Mouse (Mus musculus) thymus, postnatal 14 days (tissue): ENCODE results near the gene Cfap61.
A peak's percentile ranks its signal among the peaks of the same experiment; 100 is the strongest.

ENCODE experiments used
- DNase-seq: peaks from one replicate; pipeline ENCODE4 v3.0.0; 2021

The Cfap61 gene

DNA sequence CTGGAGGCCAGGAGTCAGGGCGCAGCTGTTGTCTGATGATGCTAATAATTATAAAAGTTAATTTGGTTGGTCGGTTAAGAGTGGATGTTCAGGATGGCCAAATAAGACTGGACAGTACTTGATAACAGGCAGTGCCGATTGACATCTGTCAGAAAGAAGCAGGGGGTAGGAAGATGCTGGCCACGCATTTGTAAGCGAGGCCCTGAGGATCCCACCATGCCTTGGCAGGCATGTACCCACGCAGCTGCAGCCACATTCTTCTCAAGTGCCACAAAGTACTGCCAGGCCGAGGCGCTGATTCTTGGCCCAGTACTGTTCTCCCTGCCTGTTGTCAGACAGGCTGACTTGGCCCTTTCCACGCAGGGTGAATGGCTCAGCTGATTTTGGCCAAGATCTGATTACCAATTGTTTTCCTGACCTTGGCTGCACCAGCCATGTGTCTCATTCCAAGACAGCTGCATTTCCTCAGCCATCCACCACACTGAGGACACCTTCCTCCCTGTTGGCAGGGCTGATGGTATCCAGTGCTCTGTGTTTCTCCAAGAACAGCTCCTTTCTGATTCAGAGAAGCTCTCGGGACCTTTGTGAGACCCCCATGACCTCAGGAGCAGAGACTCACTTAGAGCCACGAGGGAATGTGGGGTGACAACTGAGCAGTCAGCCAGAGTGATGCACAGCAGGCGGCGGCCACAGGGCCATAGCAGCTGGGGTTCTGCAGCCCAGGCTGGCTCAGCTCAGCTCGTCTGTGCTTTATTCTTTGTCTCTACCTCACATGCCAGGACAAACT is 233.6 kb downstream of the Cfap61 start:
- no peak for DNase-seq

DNA sequence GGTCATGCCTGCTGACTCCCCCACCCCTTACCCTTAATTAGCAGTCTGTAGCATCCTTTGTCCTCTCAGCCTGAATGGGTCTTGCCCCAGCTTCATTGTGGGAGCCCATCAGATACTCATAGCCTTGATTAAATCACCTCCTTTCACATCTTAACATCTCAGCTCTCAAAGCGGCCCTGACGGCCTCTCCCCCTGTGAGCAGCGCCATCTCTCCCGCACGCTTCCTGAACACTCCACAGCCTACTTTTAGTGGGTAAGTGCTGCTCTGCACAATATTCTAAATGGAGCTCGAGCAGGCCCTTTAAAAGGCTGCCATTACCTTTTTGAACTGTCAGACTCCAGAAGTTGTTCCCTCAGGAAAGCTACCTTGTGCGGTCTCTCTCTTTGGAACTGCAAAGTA is 234.9 kb downstream of the Cfap61 start:
- no peak for DNase-seq

DNA sequence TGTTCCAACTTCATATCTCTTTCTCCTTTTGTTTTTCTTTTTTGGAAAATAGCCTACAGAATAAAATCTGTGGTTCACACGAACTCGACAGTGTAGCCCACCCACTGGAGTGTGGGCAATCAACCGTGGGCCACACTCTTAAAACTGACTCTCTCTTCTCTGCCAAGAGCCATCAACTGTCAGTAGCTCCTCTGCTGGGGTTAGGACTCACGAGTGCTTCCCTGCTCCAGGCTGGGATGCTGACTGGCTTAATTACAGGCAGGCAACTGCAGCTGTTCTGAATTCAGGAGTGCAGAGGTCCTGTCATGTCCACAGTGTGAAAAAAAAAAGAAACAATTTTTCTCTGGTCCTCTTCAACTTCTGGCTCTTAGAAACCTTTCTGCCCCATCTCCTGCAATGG is 237.5 kb downstream of the Cfap61 start:
- no peak for DNase-seq

DNA sequence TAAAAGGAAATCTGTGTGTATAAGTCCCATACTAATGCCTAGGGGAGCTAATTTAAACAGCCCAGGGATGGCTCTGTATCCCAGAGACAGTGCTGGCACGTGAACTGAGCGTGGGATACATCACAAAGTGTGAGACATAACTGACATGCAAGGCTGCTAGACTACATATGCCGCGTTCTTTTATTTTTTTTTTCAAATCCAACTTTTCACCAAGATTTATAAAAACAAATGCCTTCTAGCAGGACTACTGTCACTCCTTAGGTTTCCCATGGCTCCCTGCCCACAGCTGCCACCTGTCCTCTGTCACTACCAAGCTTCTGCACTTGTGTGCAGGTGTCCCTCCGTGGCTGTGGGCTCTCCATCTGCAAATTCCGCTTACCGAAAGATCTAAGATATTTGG is 239.6 kb downstream of the Cfap61 start:
- DNase-seq, result no peak

DNA sequence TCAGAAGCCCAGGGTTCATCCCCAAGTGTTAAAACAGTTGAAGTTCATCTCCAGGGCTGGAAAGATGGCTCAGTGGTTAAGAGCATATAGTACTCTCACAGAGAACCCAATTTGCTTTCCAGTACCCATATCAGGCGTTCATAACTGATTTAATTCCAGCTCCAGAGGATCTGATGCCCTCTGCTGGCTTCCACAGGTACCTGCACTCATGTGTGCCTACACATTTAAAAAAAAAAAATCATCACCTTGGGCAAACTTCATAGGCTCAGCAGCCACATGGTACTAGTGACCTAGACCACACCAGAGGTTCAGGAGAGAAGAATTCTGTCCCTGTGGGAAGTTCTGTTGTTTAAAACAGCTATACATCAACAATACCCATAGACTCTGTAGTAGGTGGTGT is 244.1 kb downstream of the Cfap61 start:
- no peak for DNase-seq

DNA sequence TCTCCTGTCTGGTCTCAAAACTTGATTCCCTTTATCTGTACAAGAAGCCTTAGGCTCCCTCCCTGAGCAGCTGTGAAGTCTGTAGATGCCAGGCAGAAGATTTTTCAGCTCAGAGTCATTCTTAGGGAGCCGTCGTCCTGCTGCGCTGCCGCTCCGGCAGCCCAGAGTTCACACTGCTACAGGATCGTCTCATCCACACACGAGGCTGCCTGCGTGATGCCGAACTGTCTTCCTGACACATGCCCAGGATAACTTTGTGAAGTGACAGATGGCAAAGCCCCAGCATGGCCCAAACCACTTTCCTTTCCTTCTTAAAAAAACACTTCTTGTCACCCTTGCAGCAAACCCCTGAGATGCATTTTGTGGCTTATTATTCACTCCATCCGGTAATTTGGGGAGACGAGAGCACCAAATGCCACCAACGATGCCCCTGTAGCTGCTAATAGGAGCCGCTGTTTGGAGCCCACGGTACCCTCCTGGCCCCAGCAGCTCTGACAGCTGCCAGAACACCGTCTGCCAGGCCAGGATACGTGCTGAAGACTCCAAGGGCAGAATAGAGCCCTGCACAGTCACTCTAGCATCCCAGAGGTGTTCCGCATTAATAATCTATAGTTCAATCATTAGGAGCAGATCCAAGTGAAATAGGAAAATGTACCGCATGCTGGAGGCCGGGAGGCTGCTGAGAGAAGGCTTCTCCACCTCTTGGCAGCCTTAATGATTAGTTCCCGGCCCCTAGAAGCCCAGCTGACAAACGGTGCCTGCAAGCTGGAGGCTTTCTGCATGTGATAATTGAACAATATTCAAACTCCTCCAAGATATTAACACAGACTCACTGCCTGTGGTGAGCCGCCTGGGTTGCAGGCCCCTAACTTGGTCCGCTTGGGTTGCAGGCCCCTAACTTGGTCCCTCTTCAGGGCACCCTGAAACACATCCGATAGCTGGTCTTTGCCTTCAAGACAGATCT is 249.5 kb downstream of the Cfap61 start:
- DNase-seq, result no peak

DNA sequence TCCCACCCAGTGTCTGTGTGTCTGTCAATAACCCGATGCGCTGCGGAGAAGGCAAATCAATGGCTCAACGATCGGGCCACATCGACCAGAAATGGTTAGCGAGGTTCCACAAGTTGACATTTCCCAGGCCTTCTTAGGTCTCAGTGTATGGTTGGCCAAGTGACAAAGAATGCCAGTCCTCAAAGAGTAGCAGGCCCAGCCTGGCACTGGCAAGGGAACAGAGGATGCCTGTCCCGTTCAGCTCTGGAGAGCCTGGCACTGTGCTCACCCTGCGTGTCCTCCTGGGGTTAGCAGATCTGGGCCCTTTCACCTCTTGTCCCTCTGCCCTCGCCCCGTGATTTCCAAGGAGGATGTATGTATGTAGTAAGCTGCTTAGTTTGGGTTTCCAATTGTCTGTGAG is 261.5 kb downstream of the Cfap61 start:
- no peak for DNase-seq

DNA sequence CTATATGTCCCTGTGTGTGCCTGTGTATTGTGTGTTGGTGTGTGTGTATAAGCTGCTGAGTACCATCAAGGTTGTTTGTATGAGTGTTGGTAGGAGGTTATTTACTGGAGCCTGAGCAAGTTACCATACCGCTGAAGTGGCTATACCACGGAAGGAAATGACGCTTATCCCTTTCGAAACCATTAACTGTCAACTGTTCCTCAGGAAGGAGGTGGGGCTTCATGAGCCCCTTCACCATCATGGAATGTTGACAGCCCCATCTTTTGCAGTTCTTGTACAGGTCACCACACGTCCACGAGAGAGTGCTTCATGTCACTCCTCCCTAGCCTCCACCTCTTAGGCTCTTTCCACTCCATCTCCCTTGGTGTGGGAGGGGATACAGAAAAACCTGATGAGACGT is 263.4 kb downstream of the Cfap61 start:
- no peak for DNase-seq

DNA sequence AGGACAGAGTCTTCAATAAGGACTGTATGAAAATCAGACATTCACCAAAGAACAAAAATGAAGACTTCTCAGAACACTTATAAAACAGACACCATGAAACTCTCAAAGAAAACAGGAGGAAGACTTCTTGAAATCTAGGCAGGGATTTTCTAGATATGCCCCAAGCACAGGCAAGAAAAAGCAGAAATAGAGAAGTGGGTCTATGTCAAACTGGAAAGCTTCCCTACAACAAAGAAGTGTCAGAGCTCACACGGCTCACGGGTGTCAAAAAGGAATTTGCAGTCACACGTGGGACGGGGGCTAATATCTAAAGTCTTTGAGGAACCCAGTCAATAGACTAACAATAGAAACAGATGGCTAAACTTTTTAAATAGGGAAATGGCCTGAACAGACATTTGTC is 276.4 kb downstream of the Cfap61 start:
- no peak for DNase-seq

DNA sequence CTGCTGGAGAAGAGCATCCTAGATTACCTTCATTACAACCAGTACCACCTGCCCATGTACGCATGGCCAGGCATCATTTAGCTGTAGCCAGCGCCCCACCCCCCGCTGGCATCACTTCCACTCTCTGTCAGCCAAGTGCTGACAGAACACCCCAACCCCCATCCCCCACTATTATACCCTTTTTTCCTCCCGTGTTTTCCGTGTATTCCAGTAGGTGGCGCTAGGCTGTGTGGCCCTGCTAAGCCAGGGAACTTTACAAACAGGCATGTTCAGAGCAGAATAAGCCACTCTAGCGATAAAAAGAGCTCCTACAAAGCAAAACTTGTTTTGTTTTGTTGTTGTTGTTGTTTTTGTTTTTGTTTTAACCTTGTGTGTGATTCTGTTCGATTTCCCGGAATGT is 280.1 kb downstream of the Cfap61 start:
- peak; percentile 32 for DNase-seq

DNA sequence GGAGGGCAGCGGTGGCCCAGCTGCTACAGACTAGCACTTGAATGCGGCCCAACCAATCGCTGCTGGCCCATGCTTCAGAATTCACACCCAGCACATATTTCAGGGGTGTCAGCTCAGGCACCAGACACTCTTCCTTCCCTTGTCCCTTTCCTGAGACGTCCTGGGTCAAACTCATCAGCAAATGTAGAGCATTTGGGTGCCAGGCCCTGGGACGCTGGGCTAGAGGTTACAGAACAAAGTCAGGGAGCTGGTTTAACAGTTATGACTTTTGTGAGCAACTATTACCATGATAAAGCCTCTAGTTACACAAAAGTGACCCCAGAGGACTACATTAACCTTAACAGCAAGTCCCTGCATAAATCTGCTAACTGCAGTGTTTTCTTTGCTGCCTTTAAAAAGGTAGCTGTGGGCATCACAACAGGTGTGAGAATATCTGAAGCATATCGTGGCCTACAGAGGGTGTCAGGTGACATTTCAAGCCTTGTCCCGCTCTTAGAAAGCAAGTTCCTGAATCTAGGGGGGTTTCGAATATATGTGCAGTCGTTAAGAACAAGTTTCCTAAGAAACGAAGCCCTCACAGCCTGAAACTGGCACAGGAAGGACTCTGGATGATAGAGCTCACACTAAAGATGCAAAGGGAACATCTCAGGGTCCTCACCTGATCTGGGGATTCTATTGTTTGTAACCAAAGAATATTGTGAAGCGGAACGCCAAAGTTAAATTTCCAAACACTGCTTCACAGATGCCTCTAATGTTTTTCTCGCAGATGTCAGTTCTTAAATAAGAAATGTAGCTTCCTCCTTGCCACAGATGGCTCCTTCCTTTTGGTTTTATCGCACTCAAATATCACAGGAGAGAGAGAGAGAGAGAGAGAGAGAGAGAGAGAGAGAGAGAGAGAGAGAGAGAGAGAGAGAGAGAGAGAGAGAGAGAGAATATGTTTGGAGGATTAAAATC is 281.8 kb downstream of the Cfap61 start:
- no peak for DNase-seq

DNA sequence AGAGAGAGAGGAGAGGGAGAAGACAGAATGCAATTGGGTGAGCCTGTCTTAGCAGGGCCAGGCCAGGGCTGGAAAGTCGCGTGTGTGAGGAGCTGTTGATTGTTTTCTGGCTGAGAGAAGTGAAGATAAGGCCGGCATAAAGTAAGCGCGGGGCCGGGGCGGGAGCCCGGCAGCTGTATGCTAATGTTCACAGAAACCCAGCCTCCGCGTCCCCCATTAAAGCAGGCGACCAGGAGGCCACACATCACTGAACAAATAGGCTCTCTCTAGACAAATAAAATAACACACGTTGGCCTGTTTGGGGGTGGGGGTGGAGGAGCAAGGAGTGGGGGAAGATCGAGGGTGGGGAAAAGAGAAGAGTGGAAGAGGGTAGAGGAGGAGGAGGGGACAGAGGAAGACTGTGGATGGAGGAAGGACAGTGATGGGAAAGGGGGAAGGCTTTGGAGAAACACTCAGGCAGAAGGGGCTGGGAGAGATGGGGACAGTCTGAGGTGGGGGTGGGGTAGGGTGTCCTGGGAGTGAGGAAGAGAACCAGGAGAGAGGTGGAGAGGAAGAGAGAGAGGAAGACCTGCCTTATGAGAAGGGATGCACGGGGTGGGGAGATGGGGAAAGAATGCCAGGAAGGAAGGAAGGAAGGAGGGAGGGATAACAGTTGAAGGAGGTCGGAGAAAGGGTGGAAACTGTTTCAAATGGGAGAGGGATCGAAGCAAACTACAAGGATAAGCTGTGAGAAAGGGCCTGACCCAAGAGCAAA is 282.8 kb downstream of the Cfap61 start:
- DNase-seq, result no peak

DNA sequence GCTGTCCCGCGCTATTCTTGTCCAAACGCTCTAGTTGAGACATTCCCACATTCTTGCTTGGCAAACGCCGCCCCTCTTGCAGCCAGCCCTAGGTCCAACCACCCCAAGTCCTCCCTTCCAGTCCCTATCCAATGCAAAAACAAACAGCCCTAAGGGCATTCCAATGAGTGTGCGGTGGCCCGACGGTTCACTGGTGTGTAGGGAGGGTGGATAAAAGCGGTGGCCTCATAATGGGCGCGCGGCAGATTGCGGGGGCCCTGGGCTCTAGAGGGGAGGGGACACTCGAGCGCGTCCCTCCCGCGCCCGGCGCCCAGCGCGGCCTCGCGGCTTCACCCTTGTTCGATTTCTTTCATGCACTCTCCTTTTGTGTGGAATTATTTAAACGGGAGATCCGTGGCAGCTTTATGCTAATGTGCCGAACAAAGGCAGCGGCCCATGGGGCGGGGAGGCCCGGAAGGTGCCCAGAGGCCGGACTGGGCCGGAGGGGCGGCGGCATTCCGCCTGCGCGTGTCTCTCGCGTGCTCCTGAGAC is 283.6 kb downstream of the Cfap61 start:
- DNase-seq, result no peak

DNA sequence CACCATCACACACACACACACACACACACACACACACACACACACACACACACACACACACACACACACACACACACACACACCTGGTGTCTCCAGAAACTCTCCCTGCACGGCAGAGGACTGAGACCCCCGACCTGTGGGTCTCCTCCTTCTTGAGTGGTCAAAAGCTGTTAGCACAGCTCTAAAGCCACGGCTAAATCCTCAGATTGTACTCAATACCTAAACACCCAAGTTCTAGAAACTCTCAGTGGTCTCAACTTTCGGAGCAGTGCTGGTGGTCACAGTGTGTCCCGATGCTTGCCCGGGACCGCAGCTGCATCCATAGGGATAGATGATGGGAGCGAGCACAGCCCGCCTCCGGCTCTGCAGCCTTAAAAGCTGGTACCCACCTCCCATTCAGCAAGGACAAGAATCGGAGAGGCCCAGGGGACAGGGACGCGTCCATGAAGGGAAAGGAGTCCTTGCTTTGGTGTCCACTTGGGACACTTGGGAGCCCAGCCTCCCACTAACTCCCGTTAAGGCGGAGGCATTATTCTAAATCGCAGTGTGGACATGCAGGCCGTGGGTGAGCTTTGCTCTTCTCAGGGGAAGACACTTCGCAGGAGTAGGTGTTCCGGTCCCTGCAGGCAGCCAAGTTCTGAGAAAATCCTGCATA is 284.4 kb downstream of the Cfap61 start:
- no peak for DNase-seq

DNA sequence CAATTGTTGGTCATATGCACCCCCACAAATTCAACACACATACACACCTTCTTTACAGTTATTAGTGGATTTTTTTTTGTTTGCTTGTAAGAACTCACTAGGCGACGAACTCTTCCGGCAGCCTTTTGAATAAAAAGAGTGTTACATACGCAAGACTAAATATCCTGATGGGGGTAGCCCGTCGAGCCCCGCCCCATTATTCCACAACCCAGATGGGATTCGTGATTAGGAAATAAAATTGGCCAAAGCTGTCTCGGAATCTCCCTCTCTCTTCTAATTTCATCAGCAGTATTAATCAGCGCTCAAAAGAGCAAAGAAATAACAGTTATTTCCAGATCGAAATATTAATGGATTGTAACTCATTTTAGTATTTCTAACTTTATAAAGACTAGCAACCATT is 285.2 kb downstream of the Cfap61 start:
- no peak for DNase-seq

DNA sequence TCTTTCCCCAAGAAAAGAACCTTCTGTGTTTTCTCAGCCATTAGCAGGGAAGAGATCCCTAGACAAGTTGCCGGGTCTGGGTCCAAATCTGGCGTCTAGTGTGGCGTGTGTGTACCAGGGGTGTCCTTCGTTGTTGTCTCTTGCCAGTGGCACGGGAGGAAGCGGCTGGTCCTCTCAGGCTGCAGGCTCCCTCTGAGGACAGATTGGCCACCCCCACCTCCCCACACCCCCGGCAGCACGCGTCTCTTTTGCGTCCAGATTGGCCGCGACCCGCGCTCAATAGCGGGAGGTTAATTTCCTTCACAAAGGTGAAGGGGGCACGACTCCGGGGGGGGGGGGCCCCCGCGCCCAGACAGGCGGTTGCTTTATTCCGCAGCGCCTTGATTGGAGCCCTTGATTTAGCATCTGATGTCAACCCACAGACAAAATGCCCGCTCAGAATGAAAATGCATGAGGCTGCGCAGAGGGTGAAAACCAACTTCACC is 286.0 kb downstream of the Cfap61 start:
- no peak for DNase-seq

DNA sequence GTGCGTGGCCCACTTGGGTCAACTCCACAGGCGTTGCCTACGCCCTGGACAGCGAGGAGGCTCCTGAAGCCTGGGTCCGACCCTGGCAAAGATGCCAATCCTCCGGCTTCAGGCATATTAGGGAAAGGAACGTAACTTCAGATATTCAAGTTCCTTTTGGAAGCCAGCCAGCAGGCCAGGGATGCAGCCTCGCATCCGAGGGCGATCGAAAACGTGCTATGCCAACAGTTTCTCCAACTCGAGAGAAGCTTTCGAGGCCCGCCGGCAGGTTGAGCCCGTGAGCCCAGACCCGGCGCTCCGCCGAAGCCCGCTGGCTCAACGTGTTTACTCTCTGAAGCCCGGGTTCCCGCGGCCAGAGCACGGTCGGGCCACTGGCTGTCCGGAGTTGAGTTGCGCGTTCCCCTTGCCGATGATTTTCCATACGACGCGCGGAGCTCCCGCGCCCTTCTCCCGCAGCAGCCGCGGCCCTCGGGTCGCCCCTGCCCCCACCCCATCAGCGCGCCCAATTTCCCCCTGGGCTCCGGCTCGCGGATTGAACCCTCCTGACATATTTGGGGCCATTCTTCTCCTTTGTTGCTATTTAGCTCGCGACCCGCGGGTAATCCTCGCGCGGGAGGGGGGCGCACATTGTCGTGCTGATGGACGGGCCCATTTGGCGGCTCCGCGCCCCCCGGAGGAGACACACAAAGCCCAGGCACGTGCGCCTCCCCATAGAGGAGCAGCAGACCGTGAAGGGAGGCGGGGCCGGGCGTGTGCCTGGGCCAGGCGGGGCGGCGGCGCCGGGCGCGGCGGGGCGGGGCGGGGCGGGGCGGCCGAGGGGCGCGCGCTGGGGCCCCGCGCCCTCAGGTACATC is 286.7 kb downstream of the Cfap61 start, which contains the start of gene Insm1:
Gene Insm1 (plus strand): TSS at position 846 of the 853 bp plus-strand sequence.
- DNase-seq, result peak; percentile 26

DNA sequence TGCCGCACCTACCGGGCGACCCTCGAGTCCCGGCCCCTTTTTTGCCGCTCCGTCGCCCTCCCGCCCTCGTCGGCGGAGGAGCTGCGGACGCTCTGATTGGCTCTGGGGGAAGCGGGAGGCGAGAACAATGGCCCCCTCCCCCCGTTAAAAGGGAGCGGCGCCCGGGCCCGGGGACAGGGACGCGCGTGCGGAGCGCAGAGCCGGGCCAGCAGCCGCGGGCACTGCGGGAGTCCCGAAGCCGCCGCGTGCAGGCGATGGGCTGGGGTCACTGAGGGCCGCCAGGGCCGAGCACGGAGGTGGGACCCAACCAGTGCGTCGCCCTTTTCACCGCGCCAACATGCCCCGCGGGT is 287.3 kb downstream of the Cfap61 start:
- peak; percentile 12 for DNase-seq

DNA sequence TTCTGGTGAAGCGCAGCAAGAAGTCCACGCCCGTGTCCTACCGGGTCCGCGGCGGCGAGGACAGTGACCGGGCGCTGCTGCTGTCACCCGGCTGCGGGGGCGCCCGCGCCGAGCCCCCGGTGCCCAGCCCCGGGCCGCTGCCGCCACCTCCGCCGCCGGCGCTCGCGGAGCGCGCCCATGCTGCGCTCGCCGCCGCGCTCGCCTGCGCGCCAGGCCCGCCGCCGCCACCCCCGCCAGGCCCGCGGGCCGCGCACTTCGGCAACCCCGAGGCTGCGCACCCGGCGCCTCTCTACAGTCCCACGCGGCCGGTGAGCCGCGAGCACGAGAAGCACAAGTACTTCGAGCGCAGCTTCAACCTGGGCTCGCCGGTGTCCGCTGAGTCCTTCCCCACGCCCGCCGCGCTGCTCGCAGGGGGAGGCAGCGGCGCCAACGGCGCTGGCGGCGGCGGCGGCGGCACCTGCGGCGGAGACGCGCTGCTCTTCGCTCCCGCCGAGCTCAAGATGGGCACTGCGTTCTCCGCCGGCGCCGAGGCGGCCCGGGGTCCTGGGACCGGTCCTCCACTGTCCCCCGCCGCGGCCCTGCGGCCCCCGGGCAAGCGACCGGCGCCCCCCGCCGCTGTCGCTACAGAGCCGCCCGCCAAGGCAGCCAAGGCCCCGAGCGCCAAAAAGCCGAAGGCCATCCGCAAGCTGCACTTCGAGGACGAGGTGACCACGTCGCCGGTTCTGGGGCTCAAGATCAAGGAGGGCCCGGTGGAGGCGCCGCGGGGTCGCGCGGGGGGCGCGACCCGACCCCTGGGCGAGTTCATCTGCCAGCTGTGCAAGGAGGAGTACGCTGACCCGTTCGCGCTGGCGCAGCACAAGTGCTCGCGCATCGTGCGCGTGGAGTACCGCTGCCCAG is 287.9 kb downstream of the Cfap61 start:
- peak; percentile 12 for DNase-seq
